Mouse (Mus musculus): ENCODE measurements around the gene Pcca. TPM values are rescaled to one million over a fixed set of nuclear protein-coding genes. Genes with fewer than 3 reads are reported as not detected.

Gene Pcca
- polyA plus RNA-seq, 1 experiment from 2014 or later = 36.0 TPM

GRCm38 (mm10) chr14:122852506-122853057 lies 318.5 kb downstream of the Pcca start:
- WGBS = 67% methylated on average over 5 of the region's 5 CpGs

DNA sequence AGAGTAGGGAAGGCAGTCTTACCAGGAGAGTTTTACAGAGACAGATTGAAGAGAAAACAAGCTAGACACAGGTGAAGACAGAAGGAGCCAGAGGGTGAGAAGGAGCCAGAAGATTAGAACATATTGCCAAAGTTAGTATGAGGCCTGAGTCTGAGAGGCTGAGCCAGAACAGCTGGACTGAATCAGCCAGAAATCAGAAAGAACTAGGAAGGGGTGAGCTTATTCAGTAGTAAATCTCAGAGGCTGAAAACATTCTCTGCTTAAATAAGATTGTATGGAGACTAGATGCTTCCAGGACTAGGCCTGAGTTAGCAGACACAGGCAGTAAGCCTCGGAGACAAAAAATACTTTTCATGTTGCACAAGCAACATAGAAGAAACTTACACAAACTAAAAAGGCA lies 325.7 kb downstream of the Pcca start:
- Histone ChIP-seq H3K4me3 (replicated peaks; ENCODE audit: low read depth, low read length) (no peak overlapping the region), H3K4me2 (ENCODE audit: low read length) (no peak overlapping the region), H3K9me3 (replicated peaks; ENCODE audit: low read length) (no peaks in the 10 kb centered on the region), H3K27ac (no peak overlapping the region), H3K36me3 (ENCODE audit: insufficient read depth, low read length) (no peaks in the 10 kb centered on the region), H3K27me3 (ENCODE audit: insufficient read depth, low read length) (no peaks in the 10 kb centered on the region), H3K4me1 (replicated peaks; ENCODE audit: insufficient read depth, low read length) (no peaks in the 10 kb centered on the region), H3K9ac (ENCODE audit: low read depth, low read length) (no peak overlapping the region)
- TF ChIP-seq CTCF (IDR thresholded peaks at IDR 0.05; ENCODE audit: low read depth) = no peak
- 44% methylated on average over 1 of the region's 1 CpGs for WGBS
- ATAC-seq (replicated peaks; ENCODE audit: low FRiP score, low read depth) = no peak
- peak; percentile 75 for DNase-seq (ENCODE audit: low spot score)

More at GRCm38 (mm10) chr14:122852506-122853057, 318.5 kb downstream of the Pcca start:
- TF ChIP-seq CTCF (IDR thresholded peaks at IDR 0.05; ENCODE audit: low read depth) = no peak
- Histone ChIP-seq H3K9me3 (replicated peaks; ENCODE audit: low read length) (no peaks in the 10 kb centered on the region), H3K36me3 (ENCODE audit: insufficient read depth, low read length) (no peaks in the 10 kb centered on the region), H3K27ac (no peak overlapping the region), H3K4me3 (replicated peaks; ENCODE audit: low read depth, low read length) (no peak overlapping the region), H3K27me3 (ENCODE audit: insufficient read depth, low read length) (no peaks in the 10 kb centered on the region), H3K4me1 (replicated peaks; ENCODE audit: insufficient read depth, low read length) (no peaks in the 10 kb centered on the region), H3K4me2 (ENCODE audit: low read length) (no peak overlapping the region), H3K9ac (ENCODE audit: low read depth, low read length) (no peak overlapping the region)
- ATAC-seq (replicated peaks; ENCODE audit: low FRiP score, low read depth) (no peak), DNase-seq (ENCODE audit: low spot score) (no peak)

DNA sequence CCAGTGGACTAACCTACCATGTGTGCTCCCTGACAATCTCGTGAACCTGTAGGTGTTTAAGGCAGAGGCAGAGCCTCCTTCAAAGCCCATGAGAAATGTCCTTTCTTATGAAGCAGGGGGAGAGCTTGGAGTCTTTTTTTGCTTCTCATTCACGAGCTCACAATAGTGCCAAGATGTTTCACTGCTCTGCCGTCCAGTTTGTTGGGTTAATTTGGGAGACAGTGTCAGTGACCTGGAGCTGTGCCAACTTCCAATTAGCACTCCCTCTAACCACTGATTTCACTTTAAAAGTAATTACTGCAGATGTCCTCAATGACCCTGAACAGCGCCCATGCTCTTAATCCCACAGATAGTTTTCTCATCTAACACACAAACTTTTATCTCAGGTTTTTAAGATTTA lies 328.5 kb downstream of the Pcca start:
- H3K4me3 ChIP-seq (replicated peaks; ENCODE audit: low read depth, low read length) = no peak overlapping the region
- H3K4me2 ChIP-seq (ENCODE audit: low read length) = no peak overlapping the region
- DNase-seq (ENCODE audit: low spot score) (no peak), ATAC-seq (replicated peaks; ENCODE audit: low FRiP score, low read depth) (no peak)
- H3K27ac ChIP-seq = no peak overlapping the region
- H3K36me3 ChIP-seq (ENCODE audit: insufficient read depth, low read length) = no peaks in the 10 kb centered on the region
- no peaks in the 10 kb centered on the region for H3K4me1 ChIP-seq (replicated peaks; ENCODE audit: insufficient read depth, low read length)
- no peaks in the 10 kb centered on the region for H3K27me3 ChIP-seq (ENCODE audit: insufficient read depth, low read length)
- WGBS = 33% methylated on average over 4 of the region's 4 CpGs
- no peak overlapping the region for H3K9ac ChIP-seq (ENCODE audit: low read depth, low read length)
- TF ChIP-seq CTCF (IDR thresholded peaks at IDR 0.05; ENCODE audit: low read depth) = no peak
- H3K9me3 ChIP-seq (replicated peaks; ENCODE audit: low read length) = no peaks in the 10 kb centered on the region

DNA sequence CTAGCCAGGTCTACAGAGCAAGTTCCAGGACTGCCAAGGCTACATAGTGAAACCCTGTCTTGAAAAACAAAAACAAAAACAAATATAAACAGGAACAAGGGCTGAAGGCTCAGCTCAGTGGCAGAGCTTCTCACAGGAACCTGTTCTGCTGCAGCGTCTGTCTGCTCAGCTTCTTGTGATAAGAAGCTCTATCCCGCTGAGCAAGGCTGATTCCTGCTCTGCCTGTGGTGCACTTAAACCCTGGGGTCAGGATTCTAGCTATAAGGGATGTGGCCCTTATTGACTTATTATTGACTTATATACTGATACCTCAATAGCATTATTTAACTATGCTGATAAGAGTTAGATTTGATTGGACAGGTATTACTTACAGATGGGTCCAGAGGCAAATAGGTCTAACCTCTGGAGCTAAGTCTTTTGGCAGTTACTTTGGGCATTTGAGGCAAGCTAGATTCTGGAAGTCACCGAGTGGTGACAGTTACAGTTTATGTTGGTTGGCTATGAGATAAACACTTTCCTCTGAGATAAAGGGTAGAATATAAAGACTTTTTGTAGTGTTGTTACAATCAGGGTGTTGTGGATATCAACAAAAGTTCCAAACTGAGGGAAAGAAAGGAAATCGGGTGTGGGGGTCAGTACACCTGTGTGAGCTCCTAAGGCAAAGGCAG lies 331.5 kb downstream of the Pcca start:
- H3K27ac ChIP-seq = no peak overlapping the region
- no peaks in the 10 kb centered on the region for H3K27me3 ChIP-seq (ENCODE audit: insufficient read depth, low read length)
- no peaks in the 10 kb centered on the region for H3K9me3 ChIP-seq (replicated peaks; ENCODE audit: low read length)
- ATAC-seq (replicated peaks; ENCODE audit: low FRiP score, low read depth) (no peak), DNase-seq (ENCODE audit: low spot score) (no peak)
- no peaks in the 10 kb centered on the region for H3K4me1 ChIP-seq (replicated peaks; ENCODE audit: insufficient read depth, low read length)
- no peak overlapping the region for H3K4me2 ChIP-seq (ENCODE audit: low read length)
- no peak for TF ChIP-seq CTCF (IDR thresholded peaks at IDR 0.05; ENCODE audit: low read depth)
- no peaks in the 10 kb centered on the region for H3K36me3 ChIP-seq (ENCODE audit: insufficient read depth, low read length)
- no peak overlapping the region for H3K4me3 ChIP-seq (replicated peaks; ENCODE audit: low read depth, low read length)
- H3K9ac ChIP-seq (ENCODE audit: low read depth, low read length) = no peak overlapping the region
- 86% methylated on average over 4 of the region's 4 CpGs for WGBS

DNA sequence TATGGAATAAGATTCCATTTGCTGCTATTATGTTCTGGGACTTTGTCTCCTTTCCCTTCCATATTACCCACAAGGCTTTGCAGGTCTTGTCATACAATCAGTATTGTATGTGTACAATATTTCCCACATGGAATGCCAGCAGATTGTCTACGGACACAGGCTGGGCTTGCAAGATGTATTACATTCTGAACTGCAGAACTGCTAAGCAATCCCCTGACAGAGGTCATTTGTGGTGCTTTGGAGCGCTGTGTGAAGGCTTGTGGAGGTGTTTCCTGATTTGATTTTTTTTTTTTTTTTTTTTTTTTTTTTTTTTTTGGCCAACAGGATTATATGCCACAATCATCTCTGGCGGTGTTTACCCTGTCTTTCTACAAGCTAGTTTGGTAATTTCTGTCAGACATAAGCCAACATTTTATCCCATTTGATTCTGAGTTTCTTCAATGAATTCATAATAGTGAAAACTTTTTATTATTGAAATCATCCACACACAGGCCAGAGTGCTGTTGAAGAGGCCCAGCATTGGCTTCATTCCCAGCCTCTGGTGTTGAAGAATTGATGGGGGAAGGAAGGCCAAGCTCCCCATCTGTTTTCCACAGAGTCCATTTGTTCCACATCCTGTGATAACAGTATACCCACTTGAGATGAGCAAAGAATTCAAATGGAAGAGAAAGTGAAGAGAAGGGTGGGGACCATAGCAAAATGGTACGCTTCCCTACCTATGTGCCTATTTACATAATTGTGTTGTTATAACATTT lies 333.6 kb downstream of the Pcca start:
- DNase-seq (ENCODE audit: low spot score) (no peak), ATAC-seq (replicated peaks; ENCODE audit: low FRiP score, low read depth) (no peak)
- Histone ChIP-seq H3K4me3 (replicated peaks; ENCODE audit: low read depth, low read length) (no peak overlapping the region), H3K9me3 (replicated peaks; ENCODE audit: low read length) (no peaks in the 10 kb centered on the region), H3K27ac (no peak overlapping the region), H3K4me1 (replicated peaks; ENCODE audit: insufficient read depth, low read length) (no peaks in the 10 kb centered on the region), H3K4me2 (ENCODE audit: low read length) (no peak overlapping the region), H3K27me3 (ENCODE audit: insufficient read depth, low read length) (no peaks in the 10 kb centered on the region), H3K36me3 (ENCODE audit: insufficient read depth, low read length) (no peaks in the 10 kb centered on the region), H3K9ac (ENCODE audit: low read depth, low read length) (no peak overlapping the region)
- no peak for TF ChIP-seq CTCF (IDR thresholded peaks at IDR 0.05; ENCODE audit: low read depth)
- WGBS = 68% methylated on average over 4 of the region's 4 CpGs

- H3K36me3 ChIP-seq (ENCODE audit: insufficient read depth, low read length) = no peaks in the 10 kb centered on the region
- H3K27ac ChIP-seq = no peak overlapping the region
- no peaks in the 10 kb centered on the region for H3K27me3 ChIP-seq (ENCODE audit: insufficient read depth, low read length)
- no peak overlapping the region for H3K9ac ChIP-seq (ENCODE audit: low read depth, low read length)
- no peak for DNase-seq (ENCODE audit: low spot score)
- TF ChIP-seq CTCF (IDR thresholded peaks at IDR 0.05; ENCODE audit: low read depth) = no peak
- H3K4me1 ChIP-seq (replicated peaks; ENCODE audit: insufficient read depth, low read length) = no peaks in the 10 kb centered on the region
- no peak overlapping the region for H3K4me2 ChIP-seq (ENCODE audit: low read length)
- H3K4me3 ChIP-seq (replicated peaks; ENCODE audit: low read depth, low read length) = no peak overlapping the region
- no peak for ATAC-seq (replicated peaks; ENCODE audit: low FRiP score, low read depth)
- 66% methylated on average over 6 of the region's 6 CpGs for WGBS
- H3K9me3 ChIP-seq (replicated peaks; ENCODE audit: low read length) = no peaks in the 10 kb centered on the region
Observed at GRCm38 (mm10) chr14:122869831-122870230, 335.7 kb downstream of the Pcca start.
